Mouse (Mus musculus) monocyte, adult 5-6 weeks (primary cell): ENCODE data around the gene 4930404N11Rik. TPM values are rescaled to one million over a fixed set of nuclear protein-coding genes. Genes with fewer than 3 reads are reported as not detected.
A peak's percentile ranks its signal among the peaks of the same experiment; 100 is the strongest.

Experiments used
- ATAC-seq: fragments of 153-309, 156-312 bp; replicated peaks from 2 replicates; pipeline ENCODE4 v1.8.0; 2017; ENCODE audit warnings: mild to moderate bottlenecking; ENCODE audit not compliant: low TSS enrichment, insufficient number of reproducible peaks, severe bottlenecking, poor library complexity, low FRiP score
- total RNA-seq: library from RNA; stranded (forward); fragments of 200-1000, 200-491, 200-594 nt; gene quantifications from 3 replicates; pipeline ENCODE4 v1.2.3, GENCODE M21; 2017

The 4930404N11Rik gene
- total RNA-seq, 1 experiment from 2014 or later = 2.4 TPM

DNA sequence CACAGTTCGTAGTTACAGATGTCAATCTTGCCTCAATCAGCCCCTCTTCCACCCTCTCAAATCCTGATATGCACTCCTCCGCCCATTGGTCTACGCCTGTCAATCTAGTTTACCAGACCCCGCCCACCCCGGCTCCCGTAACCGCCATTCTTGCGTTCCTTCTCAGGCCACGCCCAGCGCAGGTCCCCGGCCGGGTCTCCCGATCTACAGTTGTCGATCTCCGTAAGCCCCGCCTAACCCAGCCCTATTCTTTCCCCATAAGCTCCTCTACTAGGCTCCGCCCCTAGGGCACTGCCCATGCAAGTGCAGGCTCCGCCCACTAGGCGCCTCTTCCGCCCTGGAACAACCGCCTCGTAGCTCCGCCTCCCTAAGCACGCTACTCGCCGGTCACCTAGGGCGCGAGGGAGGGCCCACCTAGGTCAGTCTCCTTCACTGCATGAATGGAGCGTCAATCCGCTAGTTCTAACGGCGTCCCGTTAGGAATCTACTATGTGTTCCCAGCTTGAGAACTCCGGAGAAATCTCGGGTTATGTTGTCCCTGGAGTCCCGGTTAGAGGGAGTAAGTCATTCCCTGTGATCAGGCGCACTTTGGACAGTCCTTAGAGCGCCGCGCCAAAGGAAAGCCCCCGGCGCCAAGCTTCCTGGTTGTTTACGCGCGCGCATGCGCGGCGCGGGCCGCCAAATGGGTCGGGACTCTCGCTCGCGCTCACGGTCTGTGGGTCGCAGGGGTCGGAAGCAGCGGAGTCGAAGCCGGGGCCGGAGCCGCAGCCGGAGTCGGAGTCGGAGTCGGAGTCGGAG, 44.9 kb downstream of the 4930404N11Rik start, which contains the start of gene Cactin:
Gene Cactin (plus strand): TSS at position 554 of the 798 bp plus-strand sequence.
- peak; percentile 79 for ATAC-seq

DNA sequence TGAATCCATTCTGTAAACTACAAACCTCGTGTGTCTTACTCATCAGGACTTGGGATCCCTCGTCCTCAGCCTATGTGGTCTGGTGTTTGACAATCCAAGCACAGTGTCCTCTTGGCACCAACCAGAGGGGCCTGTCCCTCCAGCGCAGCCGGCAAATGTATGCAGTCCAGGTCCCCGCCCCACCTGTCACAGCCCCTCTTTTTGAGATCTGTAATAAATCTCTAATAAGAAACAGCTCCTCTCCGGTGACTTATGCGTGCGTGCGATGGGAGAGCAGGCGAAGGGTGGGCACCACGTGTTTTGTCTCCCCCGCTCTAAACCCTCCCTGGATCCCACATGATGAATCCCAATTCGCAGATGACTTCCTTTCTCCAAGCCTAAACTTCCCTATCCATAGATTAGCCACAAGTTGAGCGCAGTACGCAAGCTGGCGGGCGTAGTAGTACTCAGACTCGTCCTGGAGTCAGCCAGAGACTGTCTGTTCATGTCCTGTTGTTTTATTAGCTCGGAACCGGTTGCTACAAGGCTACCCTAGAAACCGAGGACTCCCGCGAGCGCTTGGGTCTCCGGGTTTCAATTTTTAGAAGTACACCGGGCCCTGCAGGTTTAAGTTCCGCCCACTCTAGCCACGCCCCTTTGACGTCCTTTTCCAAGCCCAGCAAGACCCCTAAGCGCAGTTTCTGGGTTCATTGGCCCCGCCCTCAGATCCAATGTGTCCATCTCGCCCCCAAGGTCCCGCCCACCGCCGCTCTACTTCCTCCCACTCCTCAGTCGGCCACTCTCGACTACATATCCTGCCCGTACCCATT, 45.7 kb downstream of the 4930404N11Rik start:
- no peak; the same call in none of the 2 replicates for ATAC-seq

- no peak for ATAC-seq
Measured at GRCm38 (mm10) chr10:81319330-81319699, 46.3 kb downstream of the 4930404N11Rik start.

- no peak for ATAC-seq
Measured at GRCm38 (mm10) chr10:81318589-81319329, 46.9 kb downstream of the 4930404N11Rik start.

DNA sequence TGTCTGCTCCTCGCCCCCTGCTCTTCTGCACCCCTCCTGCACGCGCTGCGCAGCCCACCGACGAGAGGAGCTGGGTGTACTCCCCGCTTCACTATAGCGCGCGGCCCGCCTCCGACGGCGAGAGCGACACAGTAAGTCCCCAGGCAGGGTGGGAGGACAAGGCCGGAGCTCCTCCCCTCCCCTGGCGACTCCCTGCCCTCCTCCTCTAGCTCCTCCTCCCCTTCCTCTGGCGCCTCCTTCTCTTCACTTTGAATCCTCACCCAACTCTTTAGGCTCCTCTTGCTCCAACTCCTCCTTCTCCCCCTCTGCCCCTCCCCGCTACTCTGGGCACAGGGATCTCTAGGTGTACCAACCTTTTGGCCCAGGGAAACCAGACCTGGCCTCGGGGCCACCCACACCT, 48.3 kb downstream of the 4930404N11Rik start:
- ATAC-seq = no peak

DNA sequence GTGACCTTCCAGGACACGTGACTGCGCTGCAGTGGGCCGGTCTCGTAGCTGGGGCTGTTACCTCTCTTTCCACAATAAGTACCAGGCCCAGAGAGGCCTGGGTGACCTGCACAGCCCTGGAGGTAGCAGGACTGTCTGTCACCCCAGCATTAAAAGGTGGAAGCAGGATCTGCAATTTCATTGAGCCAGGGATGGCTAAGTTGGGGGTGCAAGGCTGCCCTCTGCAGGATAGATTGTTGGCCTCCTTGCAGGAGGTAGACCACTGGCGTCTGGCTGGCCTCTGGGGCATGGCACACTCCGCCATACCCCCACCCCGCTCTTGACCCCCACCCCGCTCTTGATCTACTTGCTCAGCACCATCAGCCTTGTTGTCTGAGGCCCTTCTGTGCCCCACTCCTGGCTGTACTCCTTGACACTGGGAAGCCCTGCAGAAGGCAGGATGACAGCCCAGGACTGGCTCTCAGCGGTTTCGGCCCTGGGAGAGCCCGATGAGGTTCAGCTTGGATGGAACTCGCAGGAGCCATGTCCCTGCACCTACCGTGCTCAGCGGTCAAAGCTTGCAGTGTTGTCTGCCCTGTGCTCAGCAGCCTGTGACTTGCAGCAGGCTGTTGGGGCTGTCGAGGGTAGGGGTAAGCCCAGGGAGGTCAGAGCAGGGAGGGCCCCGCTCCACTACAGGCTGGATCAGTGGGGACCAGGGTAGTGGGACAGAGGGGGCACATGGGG, 49.1 kb downstream of the 4930404N11Rik start:
- ATAC-seq = no peak

GRCm38 (mm10) chr10:81315587-81315986, 50.0 kb downstream of the 4930404N11Rik start:
- no peak for ATAC-seq

DNA sequence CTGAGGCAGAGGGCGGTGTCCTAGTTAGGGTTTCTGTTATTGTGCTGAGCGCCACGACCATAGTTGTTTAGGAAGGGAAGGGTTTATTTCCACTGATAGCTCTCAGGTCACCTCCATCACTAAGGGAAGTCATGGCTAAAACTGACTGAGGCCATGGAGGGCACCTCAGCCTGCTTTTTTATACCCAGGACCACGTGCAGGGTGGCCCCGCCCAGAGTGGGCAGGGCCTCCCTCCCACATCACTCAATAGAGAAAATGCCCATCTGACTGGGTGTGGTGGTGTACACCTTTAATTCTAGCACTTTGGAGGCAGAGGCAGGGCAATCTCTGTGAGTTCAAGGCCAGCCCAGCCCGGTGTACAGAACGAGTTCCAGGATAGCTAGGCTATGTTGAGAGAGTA, 51.4 kb downstream of the 4930404N11Rik start:
- no peak for ATAC-seq

DNA sequence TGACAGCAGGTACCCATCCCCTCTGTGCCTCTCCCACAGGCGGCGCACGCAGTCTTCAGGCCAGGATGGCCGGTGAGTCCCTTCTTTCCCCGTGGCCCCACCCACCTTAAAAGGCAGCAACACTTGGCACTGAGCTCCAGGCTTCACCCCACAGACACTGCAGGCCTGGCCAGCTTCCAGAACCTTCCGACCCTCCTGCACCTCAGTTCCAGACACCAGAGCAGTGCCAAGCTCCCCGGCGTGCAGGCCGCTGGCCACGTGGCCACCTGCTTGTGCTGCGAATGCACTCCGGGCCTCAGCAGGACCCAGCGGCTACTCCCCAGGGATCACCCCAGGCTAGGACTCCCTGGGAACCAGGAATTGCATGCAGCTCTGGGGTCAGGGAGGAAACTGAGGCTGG, 52.0 kb downstream of the 4930404N11Rik start:
- no peak for ATAC-seq

Other genes starting within 250 kb of the 4930404N11Rik start
- gene Zbtb7a, start 230.6 kb downstream of the 4930404N11Rik start, total RNA-seq = 28.4 to 40.6 TPM (median 30.5 TPM) in 3 replicates
- 13.0 to 24.9 TPM (median 21.2 TPM) in 3 replicates for gene Pias4, start 197.9 kb downstream of the 4930404N11Rik start, total RNA-seq
- 1,029 to 1,258 TPM (median 1,077 TPM) in 3 replicates for gene Eef2, start 189.2 kb downstream of the 4930404N11Rik start, total RNA-seq
- gene Dapk3, start 182.8 kb downstream of the 4930404N11Rik start, total RNA-seq = 30.4 to 45.3 TPM (median 37.3 TPM) in 3 replicates
- gene 4930442H23Rik, start 182.0 kb downstream of the 4930404N11Rik start, total RNA-seq = 0.49 TPM in 1 of 3 replicates, not detected in the others
- gene Nmrk2, start 163.8 kb downstream of the 4930404N11Rik start, total RNA-seq = not detected in 3 replicates
- not detected in 3 replicates for gene Atcay, start 135.0 kb downstream of the 4930404N11Rik start, total RNA-seq
- gene Zfr2, start 132.7 kb downstream of the 4930404N11Rik start, total RNA-seq = 0.10 to 0.58 TPM in 2 of 3 replicates, not detected in the other
- 10.2 to 29.6 TPM (median 11.9 TPM) in 3 replicates for gene Matk, start 112.9 kb downstream of the 4930404N11Rik start, total RNA-seq
- 77.4 to 89.3 TPM (median 78.0 TPM) in 3 replicates for gene Mrpl54, start 98.9 kb downstream of the 4930404N11Rik start, total RNA-seq
- gene Apba3, start 98.9 kb downstream of the 4930404N11Rik start, total RNA-seq = 8.9 to 13.4 TPM (median 11.5 TPM) in 3 replicates
- 2.6 to 8.9 TPM (median 3.0 TPM) in 3 replicates for gene Tjp3, start 74.2 kb downstream of the 4930404N11Rik start, total RNA-seq
- gene Pip5k1c, start 72.9 kb downstream of the 4930404N11Rik start, total RNA-seq = 47.3 to 69.4 TPM (median 50.3 TPM) in 3 replicates
- gene Cactin, start 44.7 kb downstream of the 4930404N11Rik start, total RNA-seq = 24.5 to 34.3 TPM (median 25.5 TPM) in 3 replicates
- 0.19 TPM in 1 of 3 replicates, not detected in the others for gene Tbxa2r, start 37.1 kb downstream of the 4930404N11Rik start, total RNA-seq
- gene Gipc3, start 22.6 kb downstream of the 4930404N11Rik start, total RNA-seq = not detected in 3 replicates
- gene Hmg20b, start 15.3 kb downstream of the 4930404N11Rik start, total RNA-seq = 28.8 to 40.1 TPM (median 38.7 TPM) in 3 replicates
- gene Mfsd12, start 8.3 kb downstream of the 4930404N11Rik start, total RNA-seq = 5.3 to 9.6 TPM (median 6.3 TPM) in 3 replicates
- gene Fzr1, start 12.7 kb upstream of the 4930404N11Rik start, total RNA-seq = 8.2 to 12.9 TPM (median 11.7 TPM) in 3 replicates
- gene Dohh, start 18.6 kb upstream of the 4930404N11Rik start, total RNA-seq = 18.6 to 22.3 TPM (median 20.9 TPM) in 3 replicates
- 2.3 to 3.7 TPM in 2 of 3 replicates, not detected in the other for gene Gm48551, start 18.6 kb upstream of the 4930404N11Rik start, total RNA-seq
- gene Gm48552, start 23.2 kb upstream of the 4930404N11Rik start, total RNA-seq = not detected in 3 replicates
- gene Smim24, start 27.2 kb upstream of the 4930404N11Rik start, total RNA-seq = 3.9 to 7.9 TPM (median 6.3 TPM) in 3 replicates
- gene Nfic, start 89.8 kb upstream of the 4930404N11Rik start, total RNA-seq = 4.1 to 7.6 TPM (median 5.1 TPM) in 3 replicates
- 0.32 TPM in 1 of 3 replicates, not detected in the others for gene Celf5, start 116.9 kb upstream of the 4930404N11Rik start, total RNA-seq
- gene Ncln, start 130.6 kb upstream of the 4930404N11Rik start, total RNA-seq = 42.6 to 86.4 TPM (median 79.6 TPM) in 3 replicates
- 20.5 to 50.8 TPM (median 33.5 TPM) in 3 replicates for gene S1pr4, start 134.3 kb upstream of the 4930404N11Rik start, total RNA-seq
- 20.3 to 41.0 TPM (median 29.4 TPM) in 3 replicates for gene Gna15, start 158.4 kb upstream of the 4930404N11Rik start, total RNA-seq
- gene Gna11, start 179.4 kb upstream of the 4930404N11Rik start, total RNA-seq = 2.2 to 17.5 TPM (median 15.1 TPM) in 3 replicates
- 129 to 254 TPM (median 141 TPM) in 3 replicates for gene Aes, start 193.7 kb upstream of the 4930404N11Rik start, total RNA-seq
- gene Tle2, start 208.7 kb upstream of the 4930404N11Rik start, total RNA-seq = 2.0 to 3.2 TPM (median 2.7 TPM) in 3 replicates
- gene Tle6, start 235.3 kb upstream of the 4930404N11Rik start, total RNA-seq = not detected in 3 replicates
- gene BC025920, start 240.5 kb upstream of the 4930404N11Rik start, total RNA-seq = 0.75 to 2.4 TPM (median 1.8 TPM) in 3 replicates